Mouse (Mus musculus): ENCODE results near the gene Adra1b. TPM values are rescaled to one million over a fixed set of nuclear protein-coding genes. Genes with fewer than 3 reads are reported as not detected.

Adra1b gene
- polyA plus RNA-seq (2012; ENCODE audit: insufficient read depth, insufficient read length, low replicate concordance, missing spikeins) = not detected in 2 replicates

- Histone ChIP-seq H3K4me3 (ENCODE audit: insufficient read depth, low read depth, low read length) (no peak within 1 kb of the TSS), H3K4me1 (ENCODE audit: control insufficient read depth, insufficient read depth, low read length) (no peaks in the 10 kb centered on the region), H3K27ac (ENCODE audit: insufficient read depth, low read depth, low read length) (no peak within 1 kb of the TSS)
- WGBS = 87% methylated on average over 6 of the region's 6 CpGs
- TF ChIP-seq CTCF (IDR thresholded peaks at IDR 0.05; ENCODE audit: insufficient read depth, low read depth, low read length) = no peak
- no peak for TF ChIP-seq POLR2A (IDR thresholded peaks at IDR 0.05; ENCODE audit: insufficient read depth, low read depth, low read length)
These were observed at the start of gene Adra1b for GRCm38 (mm10) chr11:43901051-43901654. Gene Adra1b (minus strand): TSS chr11:43901210.

- Histone ChIP-seq H3K27ac (ENCODE audit: insufficient read depth, low read depth, low read length) (no peak overlapping the region), H3K4me3 (ENCODE audit: insufficient read depth, low read depth, low read length) (no peak overlapping the region), H3K4me1 (ENCODE audit: control insufficient read depth, insufficient read depth, low read length) (no peaks in the 10 kb centered on the region)
- whole genome bisulfite sequencing = 72% methylated on average over 1 of the region's 1 CpGs
- TF ChIP-seq CTCF (IDR thresholded peaks at IDR 0.05; ENCODE audit: insufficient read depth, low read depth, low read length) (no peak), POLR2A (IDR thresholded peaks at IDR 0.05; ENCODE audit: insufficient read depth, low read depth, low read length) (no peak)
These were observed 49.3 kb upstream of the Adra1b start for GRCm38 (mm10) chr11:43950274-43950673.

- Histone ChIP-seq H3K27ac (ENCODE audit: insufficient read depth, low read depth, low read length) (no peak overlapping the region), H3K4me3 (ENCODE audit: insufficient read depth, low read depth, low read length) (no peak overlapping the region), H3K4me1 (ENCODE audit: control insufficient read depth, insufficient read depth, low read length) (no peaks in the 10 kb centered on the region)
- no peak for TF ChIP-seq CTCF (IDR thresholded peaks at IDR 0.05; ENCODE audit: insufficient read depth, low read depth, low read length)
- WGBS = 70% methylated on average over 2 of the region's 2 CpGs
These were observed 42.8 kb upstream of the Adra1b start for GRCm38 (mm10) chr11:43943781-43944180.

DNA sequence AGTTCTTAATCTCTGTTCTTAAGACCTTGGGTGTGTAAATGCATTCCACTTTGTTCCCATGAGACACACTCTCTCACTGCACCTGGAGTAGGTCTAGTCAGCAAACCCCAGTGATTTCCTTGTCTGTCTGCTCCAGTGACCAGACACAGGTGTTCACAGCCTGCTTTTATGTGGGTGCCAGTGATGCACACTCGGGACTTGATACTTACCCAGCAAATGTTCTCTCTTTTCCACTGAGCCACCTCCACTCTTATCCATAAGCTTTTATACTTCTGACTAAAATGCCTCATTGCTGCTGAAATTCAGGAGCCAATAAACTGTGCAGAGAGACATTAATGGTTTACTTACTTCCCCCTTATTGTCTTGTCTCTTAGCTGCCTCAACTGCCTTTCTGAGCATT, 42.2 kb upstream of the Adra1b start:
- no peaks in the 10 kb centered on the region for H3K4me1 ChIP-seq (ENCODE audit: control insufficient read depth, insufficient read depth, low read length)
- no peak overlapping the region for H3K27ac ChIP-seq (ENCODE audit: insufficient read depth, low read depth, low read length)
- TF ChIP-seq CTCF (IDR thresholded peaks at IDR 0.05; ENCODE audit: insufficient read depth, low read depth, low read length) = no peak
- TF ChIP-seq POLR2A (IDR thresholded peaks at IDR 0.05; ENCODE audit: insufficient read depth, low read depth, low read length) = no peak
- 91% methylated on average over 1 of the region's 1 CpGs for WGBS
- H3K4me3 ChIP-seq (ENCODE audit: insufficient read depth, low read depth, low read length) = no peak overlapping the region

GRCm38 (mm10) chr11:43940501-43941202, 39.6 kb upstream of the Adra1b start:
- Histone ChIP-seq H3K4me1 (ENCODE audit: control insufficient read depth, insufficient read depth, low read length) (no peaks in the 10 kb centered on the region), H3K27ac (ENCODE audit: insufficient read depth, low read depth, low read length) (no peak overlapping the region), H3K4me3 (ENCODE audit: insufficient read depth, low read depth, low read length) (no peak overlapping the region)
- no peak for TF ChIP-seq POLR2A (IDR thresholded peaks at IDR 0.05; ENCODE audit: insufficient read depth, low read depth, low read length)
- no peak for TF ChIP-seq CTCF (IDR thresholded peaks at IDR 0.05; ENCODE audit: insufficient read depth, low read depth, low read length)
- WGBS = 89% methylated on average over 6 of the region's 6 CpGs

- Histone ChIP-seq H3K4me1 (ENCODE audit: control insufficient read depth, insufficient read depth, low read length) (no peaks in the 10 kb centered on the region), H3K4me3 (ENCODE audit: insufficient read depth, low read depth, low read length) (no peak overlapping the region), H3K27ac (ENCODE audit: insufficient read depth, low read depth, low read length) (no peak overlapping the region)
- 89% methylated on average over 2 of the region's 2 CpGs for WGBS
- TF ChIP-seq CTCF (IDR thresholded peaks at IDR 0.05; ENCODE audit: insufficient read depth, low read depth, low read length) = no peak
- TF ChIP-seq POLR2A (IDR thresholded peaks at IDR 0.05; ENCODE audit: insufficient read depth, low read depth, low read length) = no peak
These were observed 35.0 kb upstream of the Adra1b start for GRCm38 (mm10) chr11:43936023-43936422.

- no peak overlapping the region for H3K4me3 ChIP-seq (ENCODE audit: insufficient read depth, low read depth, low read length)
- WGBS = 81% methylated on average over 6 of the region's 6 CpGs
- no peak overlapping the region for H3K27ac ChIP-seq (ENCODE audit: insufficient read depth, low read depth, low read length)
- TF ChIP-seq CTCF (IDR thresholded peaks at IDR 0.05; ENCODE audit: insufficient read depth, low read depth, low read length) = no peak
- TF ChIP-seq POLR2A (IDR thresholded peaks at IDR 0.05; ENCODE audit: insufficient read depth, low read depth, low read length) = no peak
- no peaks in the 10 kb centered on the region for H3K4me1 ChIP-seq (ENCODE audit: control insufficient read depth, insufficient read depth, low read length)
These were observed 32.5 kb upstream of the Adra1b start for GRCm38 (mm10) chr11:43933480-43933879.

GRCm38 (mm10) chr11:43933000-43933399, 32.0 kb upstream of the Adra1b start:
- TF ChIP-seq POLR2A (IDR thresholded peaks at IDR 0.05; ENCODE audit: insufficient read depth, low read depth, low read length) (no peak), CTCF (IDR thresholded peaks at IDR 0.05; ENCODE audit: insufficient read depth, low read depth, low read length) (no peak)
- no peak overlapping the region for H3K4me3 ChIP-seq (ENCODE audit: insufficient read depth, low read depth, low read length)
- H3K4me1 ChIP-seq (ENCODE audit: control insufficient read depth, insufficient read depth, low read length) = no peaks in the 10 kb centered on the region
- 90% methylated on average over 4 of the region's 4 CpGs for WGBS
- no peak overlapping the region for H3K27ac ChIP-seq (ENCODE audit: insufficient read depth, low read depth, low read length)

GRCm38 (mm10) chr11:43930191-43930590, 29.2 kb upstream of the Adra1b start:
- TF ChIP-seq CTCF (IDR thresholded peaks at IDR 0.05; ENCODE audit: insufficient read depth, low read depth, low read length) = no peak
- TF ChIP-seq POLR2A (IDR thresholded peaks at IDR 0.05; ENCODE audit: insufficient read depth, low read depth, low read length) = no peak
- 95% methylated on average over 2 of the region's 2 CpGs for WGBS
- no peak overlapping the region for H3K27ac ChIP-seq (ENCODE audit: insufficient read depth, low read depth, low read length)
- peaks cover 4% of the 10 kb centered on the region; the same call in 1 of the 2 replicates for H3K4me1 ChIP-seq (ENCODE audit: control insufficient read depth, insufficient read depth, low read length)
- H3K4me3 ChIP-seq (ENCODE audit: insufficient read depth, low read depth, low read length) = no peak overlapping the region

Data from olfactory bulb, adult 2 months (tissue).